Mouse (Mus musculus) bone marrow, adult 2 months (tissue): ENCODE data around the gene Mrpl45.

Source experiments
- CTCF ChIP-seq: fragments of 200-500 bp; IDR thresholded peaks from 2 replicates; pipeline ENCODE4 v1.5.1; 2011; ENCODE audit warnings: low read length, control low read depth; ENCODE audit not compliant: control insufficient read depth, insufficient read depth
- POLR2A ChIP-seq: fragments of 200-500 bp; IDR thresholded peaks from 2 replicates; pipeline ENCODE4 v1.6.1; 2011; ENCODE audit warnings: low read depth, mild to moderate bottlenecking, control low read depth, low read length, borderline replicate concordance; ENCODE audit not compliant: control insufficient read depth

- no peak for TF ChIP-seq POLR2A
- no peak for TF ChIP-seq CTCF
Observed at GRCm38 (mm10) chr11:97284854-97285253, 30.7 kb upstream of the Mrpl45 start.
